ENCODE assay signal across 8 mouse cellular contexts in genomic region chr11:88693002-88693769, GRCm38 (mm10). TPM values are rescaled to one million over a fixed set of nuclear protein-coding genes. Genes with fewer than 3 reads are reported as not detected.
DNase-seq lines count a peak whose midpoint lies in the region; ATAC-seq and TF ChIP-seq lines count a peak whose summit lies in the region.

No protein-coding gene starts in this region.

- no peak for TF ChIP-seq CTCF in E14TG2a.4 (conservative IDR thresholded peaks at IDR 0.05; ENCODE audit: low read length)

- H3K36me3 ChIP-seq in E14TG2a.4 (ENCODE audit: insufficient read depth, low read length), result peaks cover 39% of the 10 kb centered on the region
- no peaks in the 10 kb centered on the region; the same call in 1 of the 2 replicates for H3K36me3 ChIP-seq in forebrain, embryonic 16.5 days (ENCODE audit: control insufficient read depth, insufficient read depth)
- H3K36me3 ChIP-seq in limb, embryonic 13.5 days, result peaks cover 18% of the 10 kb centered on the region

- peaks cover 12% of the 10 kb centered on the region for H3K9me3 ChIP-seq in E14TG2a.4 (ENCODE audit: low read length)
- H3K9me3 ChIP-seq in forebrain, embryonic 16.5 days (ENCODE audit: control insufficient read depth, low read length), result no peaks in the 10 kb centered on the region
- no peaks in the 10 kb centered on the region for H3K9me3 ChIP-seq in limb, embryonic 13.5 days

- 0 out of 2 replicates have a peak overlapping the region, but pooled peaks have one; percentile 7 for H3K4me3 ChIP-seq in E14TG2a.4 (replicated peaks; ENCODE audit: low read length)
- no peak overlapping the region for H3K4me3 ChIP-seq in forebrain, embryonic 16.5 days (replicated peaks; ENCODE audit: low read length)
- H3K4me3 ChIP-seq in limb, embryonic 13.5 days, result no peak overlapping the region

- H3K9ac ChIP-seq in forebrain, embryonic 16.5 days (replicated peaks; ENCODE audit: low read depth, low read length), result peak overlapping the region; percentile 36
- no peak overlapping the region for H3K9ac ChIP-seq in limb, embryonic 13.5 days

- 0 out of 2 replicates have a peak, but pooled peaks have one; percentile 19 for ATAC-seq in forebrain, embryonic 16.5 days
- no peak for ATAC-seq in limb, embryonic 13.5 days (ENCODE audit: low FRiP score, low read depth)
- no peak for ATAC-seq in erythroid progenitor cell, adult 5-6 weeks (replicated peaks; ENCODE audit: low FRiP score, poor library complexity, severe bottlenecking)

- DNase-seq in adrenal gland, postnatal 25 days, result peak; percentile 28
- DNase-seq in adrenal gland, adult 8-10 months, result no peak
- DNase-seq in layer of hippocampus, postnatal 36 days, result no peak
- DNase-seq in gastrocnemius, adult 8-10 months (ENCODE audit: low spot score in 2 of 2), result no peak

- H3K4me1 ChIP-seq in E14TG2a.4 (replicated peaks; ENCODE audit: low read depth, low read length), result peaks cover 89% of the 10 kb centered on the region
- peaks cover 50% of the 10 kb centered on the region for H3K4me1 ChIP-seq in forebrain, embryonic 16.5 days (replicated peaks; ENCODE audit: control insufficient read depth, insufficient read depth, low read length)
- peaks cover 91% of the 10 kb centered on the region for H3K4me1 ChIP-seq in limb, embryonic 13.5 days

- H3K27ac ChIP-seq in forebrain, embryonic 16.5 days (ENCODE audit: low read length), result peak overlapping the region; percentile 20; the same call in 1 of the 2 replicates
- H3K27ac ChIP-seq in limb, embryonic 13.5 days, result 0 out of 2 replicates have a peak overlapping the region, but pooled peaks have one; percentile 58

- no peaks in the 10 kb centered on the region for H3K27me3 ChIP-seq in E14TG2a.4 (ENCODE audit: insufficient read depth, low read length)
- H3K27me3 ChIP-seq in forebrain, embryonic 16.5 days (replicated peaks; ENCODE audit: control insufficient read depth, insufficient read depth, low read length), result no peaks in the 10 kb centered on the region
- H3K27me3 ChIP-seq in limb, embryonic 13.5 days, result peaks cover 7% of the 10 kb centered on the region; the same call in 1 of the 2 replicates

- 24% methylated on average over 13 of the region's 13 CpGs for WGBS in forebrain, embryonic 16.5 days
- 25% methylated on average over 13 of the region's 13 CpGs for WGBS in limb, embryonic 13.5 days

- no peak overlapping the region for H3K4me2 ChIP-seq in forebrain, embryonic 16.5 days (ENCODE audit: low read length)
- H3K4me2 ChIP-seq in limb, embryonic 13.5 days (replicated peaks), result peak overlapping the region; percentile 42

RNA-seq across cellular contexts. Expression of gene Msi2, which starts 25.1 kb away (rescaled TPM):
- 154 and 189 TPM in 2 replicates for total RNA-seq in adrenal gland, postnatal 25 days (2021)
- 100 to 1,000 TPM; 158 to 319 (median 228) TPM for total RNA-seq in adrenal gland, adult 8-10 months (2022)
- 19.7 and 23.4 TPM in 2 replicates for polyA plus RNA-seq in forebrain, embryonic 16.5 days (2015; fragmentation: Nextera tagmentation; extraction: Ambion mirVana)
- 21.1 and 21.3 TPM in 2 replicates for polyA plus RNA-seq in limb, embryonic 13.5 days (2015; fragmentation: Nextera tagmentation; extraction: Ambion mirVana)
- 8.4 and 10.5 TPM in 2 replicates for total RNA-seq in erythroid progenitor cell, adult 5-6 weeks (2015; ENCODE audit: low replicate concordance)
- total RNA-seq in erythroid progenitor cell, adult 5-6 weeks (2017; ENCODE audit: low replicate concordance), result 18.1 and 44.6 TPM in 2 replicates
- 100 to 1,000 TPM; 105 to 113 TPM for total RNA-seq in layer of hippocampus, postnatal 36 days (2021)
- total RNA-seq in gastrocnemius, adult 8-10 months (2022), result 100 to 1,000 TPM; 150 to 209 (median 176) TPM
